Mouse (Mus musculus) ovary, adult 2 months (tissue): ENCODE results near the gene Nxpe5. TPM values are rescaled to one million over a fixed set of nuclear protein-coding genes. Genes with fewer than 3 reads are reported as not detected.

Experiments used
- polyA plus RNA-seq: library from polyadenylated mRNA; depleted of rRNA; stranded (reverse); fragments of >200 nt; gene quantifications from 2 replicates; pipeline ENCODE4 v1.2.3, GENCODE M21; 2012; rRNA removed

Gene Nxpe5
- 1.2 and 1.5 TPM in 2 replicates for polyA plus RNA-seq

DNA sequence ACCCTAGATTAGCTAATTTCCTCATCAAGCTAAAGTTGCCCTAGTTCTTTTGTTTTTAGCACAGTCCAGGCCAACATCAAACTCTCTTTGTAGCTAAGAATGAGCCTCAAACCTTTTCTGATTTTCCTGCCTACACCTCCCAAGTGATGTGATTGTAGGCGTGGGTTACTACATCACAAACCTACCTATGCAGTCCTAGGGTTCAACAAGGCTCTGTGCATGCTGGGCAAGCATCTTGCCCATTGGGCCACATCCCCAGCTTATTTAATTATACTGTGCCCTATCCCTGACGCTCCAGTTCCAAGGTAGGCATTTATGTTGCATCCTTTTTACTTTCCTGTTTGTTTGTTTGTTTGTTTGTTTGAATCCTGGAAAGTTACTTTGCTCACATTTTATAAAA lies at the start of gene Nxpe5:
TSS of gene Nxpe5 (plus strand) at position 199 of the 400 bp plus-strand sequence.

DNA sequence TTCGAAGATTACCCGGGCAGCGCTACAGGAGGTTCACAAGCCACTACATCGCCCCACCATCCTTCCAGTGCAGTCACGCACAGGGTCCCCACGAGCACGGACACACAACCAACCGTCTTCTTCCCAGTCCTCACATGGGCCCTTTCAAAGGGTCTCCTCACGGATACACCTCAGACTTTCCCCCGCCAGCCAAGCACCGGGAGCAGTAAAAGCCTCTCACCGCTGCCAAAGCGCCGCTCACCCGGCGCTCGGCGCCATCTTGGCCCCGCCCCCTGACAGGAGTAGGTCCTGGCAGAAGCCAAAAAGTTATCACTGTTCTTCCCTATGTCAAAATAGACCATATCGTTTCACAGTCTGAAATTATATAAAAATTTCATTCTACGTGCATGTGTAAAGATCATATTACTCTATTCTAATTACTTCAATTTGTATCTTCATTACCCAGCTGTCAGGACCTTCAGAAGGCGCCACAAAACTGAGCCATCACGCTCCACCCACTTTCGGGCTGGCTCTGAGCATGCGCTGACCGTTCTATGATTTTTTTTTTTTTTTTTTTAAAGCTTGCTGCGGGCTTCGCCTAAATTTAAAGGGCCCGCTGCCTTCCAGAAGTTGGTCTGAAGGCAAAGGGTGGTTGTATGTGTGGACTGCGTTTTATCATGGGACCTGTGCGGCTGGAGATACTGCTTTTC lies 38.6 kb upstream of the Nxpe5 start, which contains the start of the genes Taf6 and Cnpy4:
TSS of gene Taf6 (minus strand) at position 502 of the 689 bp plus-strand sequence.
TSS of gene Cnpy4 (plus strand) at position 536 of the 689 bp plus-strand sequence.

DNA sequence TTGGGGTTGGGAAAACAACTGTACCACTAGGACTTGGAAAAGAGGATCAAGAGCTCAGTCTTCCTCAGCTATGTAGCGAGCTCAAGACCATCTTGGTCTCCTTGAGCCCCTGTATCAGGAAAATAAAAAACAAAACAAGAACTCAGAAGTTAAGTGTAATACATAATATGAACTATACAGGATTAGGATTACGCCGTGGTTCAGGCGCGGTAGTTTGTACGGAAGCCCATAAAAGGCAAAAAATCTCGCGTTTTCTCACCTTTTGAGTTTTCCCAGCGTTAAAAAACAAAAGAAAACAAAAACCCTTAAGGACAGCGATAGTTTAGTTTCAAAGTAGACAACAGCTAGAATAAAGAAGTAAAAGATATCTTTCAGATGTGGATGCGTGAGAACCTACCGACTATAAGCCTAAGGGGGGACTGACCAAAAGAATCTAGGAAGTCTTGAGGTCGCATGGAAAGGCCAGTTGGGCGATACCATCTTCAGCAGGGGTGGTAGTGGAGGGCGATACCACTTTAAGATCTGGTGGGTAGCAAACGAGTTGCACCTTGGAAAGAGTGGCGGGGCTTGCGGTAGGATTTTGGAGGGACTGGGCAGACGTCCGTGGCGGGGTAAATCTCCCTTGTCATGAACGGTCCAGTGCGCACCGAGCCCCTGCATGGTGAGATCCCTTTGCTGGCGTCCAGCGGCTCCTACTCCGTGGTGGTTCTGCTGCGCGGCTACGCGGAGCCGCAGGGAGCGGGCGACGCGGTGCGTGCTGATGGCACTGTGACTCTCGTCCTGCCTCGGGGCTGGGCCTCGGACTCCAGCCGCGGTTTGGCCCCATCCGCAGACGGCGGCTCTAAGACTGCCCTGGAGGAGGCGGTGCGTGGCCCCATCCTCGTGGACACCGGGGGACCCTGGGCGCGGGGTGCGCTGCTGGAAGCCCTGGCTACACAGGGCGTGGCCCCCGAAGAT lies 31.6 kb upstream of the Nxpe5 start, which contains the start of gene Mblac1:
TSS of gene Mblac1 (plus strand) at position 544 of the 957 bp plus-strand sequence.

DNA sequence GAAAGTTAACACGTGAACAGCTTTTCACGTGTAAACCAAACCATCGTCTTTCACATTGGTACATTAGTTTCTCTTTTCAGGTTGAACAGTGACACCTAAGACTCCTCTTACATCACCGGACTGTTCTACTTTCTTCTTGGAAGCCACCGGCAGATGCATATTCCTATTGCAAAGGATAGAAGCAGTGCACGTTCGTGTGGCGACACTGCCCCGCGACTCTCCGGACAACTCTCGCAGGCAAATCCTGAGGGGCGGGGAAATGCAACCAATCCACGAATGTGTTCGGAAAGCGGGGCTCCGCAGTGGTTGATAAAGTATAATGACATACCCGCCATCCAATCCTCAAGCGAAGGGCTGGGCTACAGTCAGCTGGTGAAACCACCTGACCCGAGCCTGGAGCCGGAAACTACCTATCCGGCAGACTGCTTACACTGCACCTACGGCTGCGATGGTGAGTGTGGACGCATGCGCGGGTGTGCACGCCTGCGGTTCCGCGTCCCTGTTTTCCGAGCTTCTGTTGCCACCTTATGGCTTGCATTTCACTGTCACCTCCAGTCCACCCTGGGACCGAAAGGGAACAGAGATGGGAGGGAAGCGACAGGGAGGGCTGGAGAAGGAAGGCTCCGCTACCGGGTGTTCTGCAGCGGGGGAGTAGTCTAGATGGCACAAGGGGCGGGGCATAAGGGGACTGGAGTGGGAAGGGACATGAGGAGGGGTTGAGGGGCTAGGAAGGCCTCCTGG lies 29.8 kb downstream of the Nxpe5 start, which contains the start of gene Lamtor4:
TSS of gene Lamtor4 (plus strand) at position 130 of the 741 bp plus-strand sequence.

GRCm38 (mm10) chr5:138263260-138264206 lies 37.8 kb downstream of the Nxpe5 start, which contains the start of gene BC037034:
BC037034 (minus strand) TSS chr5:138264033.

GRCm38 (mm10) chr5:138272409-138272923 lies 46.8 kb downstream of the Nxpe5 start, which contains the start of gene Gal3st4:
Gal3st4 (minus strand) TSS chr5:138272840.

GRCm38 (mm10) chr5:138279585-138280424 lies 54.1 kb downstream of the Nxpe5 start, which contains the start of the genes Gm43720, Gpc2 and Stag3:
Gm43720 (minus strand) TSS chr5:138279958.
Gpc2 (minus strand) TSS chr5:138280005.
Stag3 (plus strand) TSS chr5:138280240.

Other genes with a start within 250 kb of the Nxpe5 start
- 0.31 and 0.41 TPM in 2 replicates for gene Azgp1, start 244.4 kb upstream of the Nxpe5 start, polyA plus RNA-seq
- not detected in 2 replicates for gene Smok3a, start 204.6 kb upstream of the Nxpe5 start, polyA plus RNA-seq
- not detected in 2 replicates for gene Smok3b, start 204.5 kb upstream of the Nxpe5 start, polyA plus RNA-seq
- gene Smok3c, start 172.7 kb upstream of the Nxpe5 start, polyA plus RNA-seq, result not detected in 2 replicates
- gene Zkscan1, start 140.8 kb upstream of the Nxpe5 start, polyA plus RNA-seq, result 3.8 and 6.3 TPM in 2 replicates
- 11.9 and 13.3 TPM in 2 replicates for gene Zscan21, start 109.0 kb upstream of the Nxpe5 start, polyA plus RNA-seq
- 2.9 and 3.4 TPM in 2 replicates for gene Zfp113, start 70.2 kb upstream of the Nxpe5 start, polyA plus RNA-seq
- gene Cops6, start 64.8 kb upstream of the Nxpe5 start, polyA plus RNA-seq, result 71.0 and 103 TPM in 2 replicates
- 43.5 and 46.7 TPM in 2 replicates for gene Ap4m1, start 53.9 kb upstream of the Nxpe5 start, polyA plus RNA-seq
- 47.9 and 68.6 TPM in 2 replicates for gene Mcm7, start 53.5 kb upstream of the Nxpe5 start, polyA plus RNA-seq
- gene Taf6, start 38.4 kb upstream of the Nxpe5 start, polyA plus RNA-seq, result 74.1 and 120 TPM in 2 replicates
- gene Cnpy4, start 38.4 kb upstream of the Nxpe5 start, polyA plus RNA-seq, result 3.6 and 5.5 TPM in 2 replicates
- 13.3 and 13.7 TPM in 2 replicates for gene Mblac1, start 31.6 kb upstream of the Nxpe5 start, polyA plus RNA-seq
- 194 and 210 TPM in 2 replicates for gene Lamtor4, start 29.6 kb downstream of the Nxpe5 start, polyA plus RNA-seq
- gene BC037034, start 38.1 kb downstream of the Nxpe5 start, polyA plus RNA-seq, result 74.3 and 81.7 TPM in 2 replicates
- gene Gal3st4, start 46.9 kb downstream of the Nxpe5 start, polyA plus RNA-seq, result 1.1 and 1.8 TPM in 2 replicates
- not detected in 2 replicates for gene Gm43720, start 54.1 kb downstream of the Nxpe5 start, polyA plus RNA-seq
- 14.6 and 20.1 TPM in 2 replicates for gene Gpc2, start 54.1 kb downstream of the Nxpe5 start, polyA plus RNA-seq
- 1.4 and 2.9 TPM in 2 replicates for gene Stag3, start 54.3 kb downstream of the Nxpe5 start, polyA plus RNA-seq
- 0.19 and 0.22 TPM in 2 replicates for gene Pvrig, start 116.1 kb downstream of the Nxpe5 start, polyA plus RNA-seq
- gene Zfp157, start 215.6 kb downstream of the Nxpe5 start, polyA plus RNA-seq, result 5.4 and 7.7 TPM in 2 replicates